Mouse (Mus musculus): ENCODE data around the gene Aste1. TPM values are rescaled to one million over a fixed set of nuclear protein-coding genes. Genes with fewer than 3 reads are reported as not detected.

The Aste1 gene
- polyA plus RNA-seq, 1 experiment: 4.6 TPM

DNA sequence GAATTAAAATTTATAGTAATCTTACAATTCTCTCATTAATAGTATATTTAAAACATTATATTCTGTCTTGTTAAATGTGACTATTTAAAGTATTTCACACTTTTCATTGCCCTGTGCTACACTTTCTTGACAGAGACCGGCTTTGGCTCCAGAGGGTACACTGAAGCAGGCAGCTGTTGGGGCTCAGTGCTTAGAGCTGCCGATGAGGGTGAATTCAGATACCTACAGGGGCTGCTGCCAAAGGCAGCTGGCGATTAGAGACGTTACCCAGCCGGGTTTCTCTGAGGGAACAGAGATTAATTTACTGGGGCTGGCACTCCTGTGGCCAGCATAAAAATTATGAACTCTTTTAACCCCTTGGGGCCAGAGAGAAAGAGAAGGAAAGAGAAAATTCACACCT, 20.8 kb upstream of the Aste1 start:
- H3K4me1 ChIP-seq (ENCODE audit: control insufficient read depth, insufficient read depth, insufficient read length, low read length): no peaks in the 10 kb centered on the region
- no peak overlapping the region for H3K4me3 ChIP-seq (ENCODE audit: low read depth, low read length)
- no peak for TF ChIP-seq CTCF (IDR thresholded peaks at IDR 0.05; ENCODE audit: extremely low read depth, insufficient read length, insufficient replicate concordance, low read depth, low read length)
- no peak for TF ChIP-seq POLR2A (IDR thresholded peaks at IDR 0.05; ENCODE audit: low read depth, low read length)
- H3K27ac ChIP-seq (ENCODE audit: insufficient read depth, low read depth, low read length): no peak overlapping the region
- H3K27me3 ChIP-seq (ENCODE audit: control insufficient read depth, insufficient read depth, low read length): no peaks in the 10 kb centered on the region
- no peaks in the 10 kb centered on the region for H3K36me3 ChIP-seq (ENCODE audit: control insufficient read depth, insufficient read depth, low read length)
- 51% methylated on average over 5 of the region's 5 CpGs for WGBS

DNA sequence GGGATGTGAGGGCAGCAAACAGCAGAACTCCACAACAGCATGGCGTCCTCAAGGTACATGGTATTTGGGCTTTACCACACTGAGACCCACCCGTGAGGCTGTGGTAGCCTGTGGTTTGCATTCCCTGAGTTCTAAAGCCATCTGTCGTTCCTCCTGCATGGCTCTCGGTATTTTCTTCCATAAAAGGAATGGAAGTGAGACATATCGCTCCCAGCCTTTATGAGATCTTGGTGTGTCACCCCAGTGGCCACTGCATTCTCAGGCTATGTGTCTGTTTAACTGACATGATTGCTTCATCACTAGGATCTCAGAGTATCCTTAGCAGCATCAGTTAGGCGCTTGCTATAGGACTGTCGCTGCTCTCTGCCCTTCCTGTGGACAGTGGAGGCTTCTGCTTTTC, 18.8 kb upstream of the Aste1 start:
- WGBS: 70% methylated on average over 7 of the region's 7 CpGs
- H3K36me3 ChIP-seq (ENCODE audit: control insufficient read depth, insufficient read depth, low read length): no peaks in the 10 kb centered on the region
- no peak for TF ChIP-seq CTCF (IDR thresholded peaks at IDR 0.05; ENCODE audit: extremely low read depth, insufficient read length, insufficient replicate concordance, low read depth, low read length)
- TF ChIP-seq POLR2A (IDR thresholded peaks at IDR 0.05; ENCODE audit: low read depth, low read length): no peak
- no peak overlapping the region for H3K4me3 ChIP-seq (ENCODE audit: low read depth, low read length)
- H3K27ac ChIP-seq (ENCODE audit: insufficient read depth, low read depth, low read length): no peak overlapping the region
- no peaks in the 10 kb centered on the region for H3K4me1 ChIP-seq (ENCODE audit: control insufficient read depth, insufficient read depth, insufficient read length, low read length)
- H3K27me3 ChIP-seq (ENCODE audit: control insufficient read depth, insufficient read depth, low read length): no peaks in the 10 kb centered on the region

DNA sequence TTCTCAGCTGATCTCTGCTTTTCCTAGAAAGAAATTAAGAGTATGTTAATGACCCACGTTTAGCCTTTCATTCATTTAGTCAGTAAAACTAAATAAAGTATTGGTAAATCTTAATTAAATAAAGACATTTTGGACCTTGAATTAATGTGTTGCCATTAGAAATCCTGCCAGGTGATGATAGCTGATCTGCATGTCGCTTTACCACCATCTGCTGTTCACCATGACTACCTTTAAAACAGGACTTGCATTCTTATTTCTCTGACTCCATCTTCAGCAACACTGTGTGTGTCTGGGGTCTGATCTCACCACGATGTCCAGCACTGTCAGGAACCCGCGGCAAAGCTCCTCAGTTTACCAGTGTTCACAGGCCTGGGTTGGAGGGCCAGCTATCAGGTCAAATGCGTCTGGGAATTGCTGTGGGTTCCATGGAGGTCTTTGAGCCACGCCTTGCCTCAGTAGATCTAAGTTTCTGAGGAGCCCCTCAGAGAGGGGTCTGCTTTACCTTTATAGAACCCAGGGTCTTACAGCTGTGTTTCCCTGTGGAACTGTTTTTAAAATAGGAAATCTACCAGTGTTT, 18.1 kb upstream of the Aste1 start:
- Histone ChIP-seq H3K36me3 (ENCODE audit: control insufficient read depth, insufficient read depth, low read length) (no peaks in the 10 kb centered on the region), H3K4me1 (ENCODE audit: control insufficient read depth, insufficient read depth, insufficient read length, low read length) (no peaks in the 10 kb centered on the region), H3K27me3 (ENCODE audit: control insufficient read depth, insufficient read depth, low read length) (no peaks in the 10 kb centered on the region), H3K27ac (ENCODE audit: insufficient read depth, low read depth, low read length) (no peak overlapping the region), H3K4me3 (ENCODE audit: low read depth, low read length) (no peak overlapping the region)
- no peak for TF ChIP-seq POLR2A (IDR thresholded peaks at IDR 0.05; ENCODE audit: low read depth, low read length)
- no peak for TF ChIP-seq CTCF (IDR thresholded peaks at IDR 0.05; ENCODE audit: extremely low read depth, insufficient read length, insufficient replicate concordance, low read depth, low read length)
- 70% methylated on average over 7 of the region's 7 CpGs for WGBS

DNA sequence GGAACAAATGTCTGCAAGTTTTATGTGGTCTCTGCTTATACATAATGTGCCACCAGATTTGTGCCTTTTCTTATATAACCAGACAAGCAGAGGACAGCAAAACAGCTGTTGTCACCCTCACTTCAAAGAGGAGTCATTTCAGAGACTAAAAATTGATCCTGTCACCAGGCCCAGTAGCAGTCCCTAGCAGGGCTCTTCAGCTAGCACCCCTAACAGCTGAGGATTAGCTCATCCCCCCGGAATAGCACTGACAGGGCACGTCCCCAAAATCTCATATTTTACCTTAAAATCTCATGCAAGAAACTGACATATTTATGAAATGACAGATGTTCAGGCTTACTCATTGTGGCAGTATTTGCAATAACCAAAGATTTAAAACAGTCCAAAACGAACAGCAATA, 17.6 kb upstream of the Aste1 start:
- no peaks in the 10 kb centered on the region for H3K4me1 ChIP-seq (ENCODE audit: control insufficient read depth, insufficient read depth, insufficient read length, low read length)
- WGBS: 75% methylated on average over 3 of the region's 3 CpGs
- H3K27me3 ChIP-seq (ENCODE audit: control insufficient read depth, insufficient read depth, low read length): no peaks in the 10 kb centered on the region
- H3K4me3 ChIP-seq (ENCODE audit: low read depth, low read length): no peak overlapping the region
- no peak overlapping the region for H3K27ac ChIP-seq (ENCODE audit: insufficient read depth, low read depth, low read length)
- no peaks in the 10 kb centered on the region for H3K36me3 ChIP-seq (ENCODE audit: control insufficient read depth, insufficient read depth, low read length)
- TF ChIP-seq POLR2A (IDR thresholded peaks at IDR 0.05; ENCODE audit: low read depth, low read length) (no peak), CTCF (IDR thresholded peaks at IDR 0.05; ENCODE audit: extremely low read depth, insufficient read length, insufficient replicate concordance, low read depth, low read length) (no peak)

DNA sequence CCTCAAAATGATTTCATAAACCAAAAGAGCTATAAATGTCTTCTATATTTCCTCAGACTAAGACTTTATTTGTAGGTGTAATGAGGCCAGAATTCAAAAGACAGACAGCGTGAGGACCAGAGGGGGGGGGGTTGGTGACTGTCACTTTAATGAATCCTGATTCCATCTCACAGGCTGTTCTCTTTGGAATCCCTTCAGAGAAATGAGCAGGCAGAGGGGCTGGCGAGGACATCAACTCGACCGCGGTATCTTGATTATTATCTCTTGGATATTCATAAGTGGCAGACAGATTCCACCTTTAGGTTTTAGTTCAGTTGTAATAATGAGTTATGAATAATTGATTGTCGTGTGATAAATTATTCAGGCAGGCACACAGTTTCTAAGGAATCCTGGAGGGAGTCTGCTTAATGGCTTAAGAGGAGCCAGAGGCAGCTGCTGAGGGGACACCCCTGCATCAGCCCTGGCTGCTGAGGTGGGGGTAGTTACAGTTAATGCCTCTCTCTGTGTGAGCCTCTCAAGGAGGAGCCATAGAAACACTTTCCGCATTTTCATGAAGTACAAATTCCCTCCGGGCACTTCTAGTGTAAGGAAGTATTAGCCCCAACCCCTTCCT, 15.6 kb upstream of the Aste1 start:
- Histone ChIP-seq H3K36me3 (ENCODE audit: control insufficient read depth, insufficient read depth, low read length) (no peaks in the 10 kb centered on the region), H3K4me3 (ENCODE audit: low read depth, low read length) (no peak overlapping the region), H3K27me3 (ENCODE audit: control insufficient read depth, insufficient read depth, low read length) (no peaks in the 10 kb centered on the region), H3K27ac (ENCODE audit: insufficient read depth, low read depth, low read length) (no peak overlapping the region), H3K4me1 (ENCODE audit: control insufficient read depth, insufficient read depth, insufficient read length, low read length) (no peaks in the 10 kb centered on the region)
- 82% methylated on average over 8 of the region's 8 CpGs for WGBS
- TF ChIP-seq CTCF (IDR thresholded peaks at IDR 0.05; ENCODE audit: extremely low read depth, insufficient read length, insufficient replicate concordance, low read depth, low read length): no peak
- TF ChIP-seq POLR2A (IDR thresholded peaks at IDR 0.05; ENCODE audit: low read depth, low read length): no peak

DNA sequence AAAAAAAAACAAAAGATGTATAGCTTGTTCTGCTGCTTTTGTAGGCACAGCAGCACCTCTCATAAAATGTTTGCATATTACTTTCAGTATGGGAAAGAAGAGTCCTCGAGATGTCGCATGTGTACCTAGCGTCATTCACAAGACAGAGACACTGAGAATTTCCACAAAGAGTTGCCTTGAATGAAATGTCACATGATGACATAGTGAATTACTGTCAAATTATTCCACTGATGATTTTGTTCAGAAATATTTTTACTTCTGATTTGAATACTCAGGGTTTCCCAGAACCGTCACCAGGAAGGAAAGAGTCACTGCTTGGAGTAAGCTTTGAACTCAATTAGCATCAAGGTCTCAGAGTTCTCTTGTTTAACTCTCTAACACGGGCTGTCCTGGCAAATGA, 7.8 kb upstream of the Aste1 start:
- TF ChIP-seq CTCF (IDR thresholded peaks at IDR 0.05; ENCODE audit: extremely low read depth, insufficient read length, insufficient replicate concordance, low read depth, low read length) (no peak), POLR2A (IDR thresholded peaks at IDR 0.05; ENCODE audit: low read depth, low read length) (no peak)
- Histone ChIP-seq H3K4me1 (ENCODE audit: control insufficient read depth, insufficient read depth, insufficient read length, low read length) (no peaks in the 10 kb centered on the region), H3K27ac (ENCODE audit: insufficient read depth, low read depth, low read length) (no peak overlapping the region), H3K27me3 (ENCODE audit: control insufficient read depth, insufficient read depth, low read length) (no peaks in the 10 kb centered on the region), H3K4me3 (ENCODE audit: low read depth, low read length) (no peak overlapping the region), H3K36me3 (ENCODE audit: control insufficient read depth, insufficient read depth, low read length) (no peaks in the 10 kb centered on the region)
- WGBS: 72% methylated on average over 5 of the region's 5 CpGs

DNA sequence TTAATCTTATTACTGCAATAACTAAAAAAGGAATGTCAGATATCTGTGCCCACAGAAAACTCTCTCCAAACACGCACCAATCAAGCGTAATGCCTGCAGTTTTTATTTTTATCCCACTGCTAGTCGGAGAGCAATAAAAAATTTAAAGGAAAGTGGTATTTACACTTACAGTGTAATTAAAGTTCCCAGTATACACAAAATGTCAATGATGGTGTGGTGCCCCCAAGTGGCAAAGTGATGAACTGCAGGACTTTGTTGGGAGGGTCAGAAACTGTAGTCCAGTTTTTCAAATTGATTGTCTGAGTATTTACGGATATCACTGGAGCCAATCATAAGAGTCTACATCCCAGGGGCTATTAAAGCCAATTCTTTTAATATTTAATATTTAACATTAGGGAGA, 5.9 kb upstream of the Aste1 start:
- H3K36me3 ChIP-seq (ENCODE audit: control insufficient read depth, insufficient read depth, low read length): no peaks in the 10 kb centered on the region
- WGBS: 7% methylated on average over 4 of the region's 4 CpGs

More for the DNA sequence above, 5.9 kb upstream of the Aste1 start:
- H3K4me1 ChIP-seq (ENCODE audit: control insufficient read depth, insufficient read depth, insufficient read length, low read length): no peaks in the 10 kb centered on the region
- H3K27ac ChIP-seq (ENCODE audit: insufficient read depth, low read depth, low read length): no peak overlapping the region
- TF ChIP-seq CTCF (IDR thresholded peaks at IDR 0.05; ENCODE audit: extremely low read depth, insufficient read length, insufficient replicate concordance, low read depth, low read length): no peak
- no peak for TF ChIP-seq POLR2A (IDR thresholded peaks at IDR 0.05; ENCODE audit: low read depth, low read length)
- no peak overlapping the region for H3K4me3 ChIP-seq (ENCODE audit: low read depth, low read length)
- H3K27me3 ChIP-seq (ENCODE audit: control insufficient read depth, insufficient read depth, low read length): no peaks in the 10 kb centered on the region
